Mouse (Mus musculus) urinary bladder, adult 2 months (tissue): ENCODE data around the gene Gm8108. TPM values are rescaled to one million over a fixed set of nuclear protein-coding genes. Genes with fewer than 3 reads are reported as not detected.
"Not testable (repeated sequence)": the region's sequence is repeated elsewhere in the genome, so short reads cannot be mapped to it uniquely, and the experiment has no call there.

ENCODE experiments used
- DNase-seq: peaks from one replicate; pipeline ENCODE4 v3.0.0; 2022; ENCODE audit warnings: low spot score
- polyA plus RNA-seq: library from polyadenylated mRNA; depleted of rRNA; stranded (reverse); fragments of >200 nt; gene quantifications from 2 replicates; pipeline ENCODE4 v1.2.3, GENCODE M21; 2012; rRNA removed

The Gm8108 gene
- 3.6 and 6.4 TPM in 2 replicates for polyA plus RNA-seq

- DNase-seq: not testable (repeated sequence)
These were observed at the start of gene Gm8108 for GRCm38 (mm10) chr14:4110426-4110825. Gm8108 (plus strand) TSS chr14:4110526.

GRCm38 (mm10) chr14:4083820-4084219 is 26.5 kb upstream of the Gm8108 start, which contains the start of gene Gm3115:
Gm3115 (plus strand) TSS chr14:4084120.
- DNase-seq: not testable (repeated sequence)

GRCm38 (mm10) chr14:4141646-4142045 is 31.3 kb downstream of the Gm8108 start:
- DNase-seq: not testable (repeated sequence)

- not testable (repeated sequence) for DNase-seq
These were observed 54.4 kb downstream of the Gm8108 start, which contains the start of gene Gm3127 for GRCm38 (mm10) chr14:4164730-4165129. Gm3127 (plus strand) TSS chr14:4165030.

GRCm38 (mm10) chr14:4182030-4182429 is 71.7 kb downstream of the Gm8108 start:
- DNase-seq: not testable (repeated sequence)

Other genes starting within 250 kb of the Gm8108 start
- not detected in 2 replicates for gene Gm2916, start 226.4 kb upstream of the Gm8108 start, polyA plus RNA-seq
- not detected in 2 replicates for gene Gm3029, start 178.8 kb upstream of the Gm8108 start, polyA plus RNA-seq
- 0.17 TPM in 1 of 2 replicates, not detected in the other for gene Gm3095, start 147.0 kb upstream of the Gm8108 start, polyA plus RNA-seq
- gene Gm3099, start 112.1 kb upstream of the Gm8108 start, polyA plus RNA-seq: not detected in 2 replicates
- gene Gm5796, start 86.6 kb upstream of the Gm8108 start, polyA plus RNA-seq: 0.19 and 0.26 TPM in 2 replicates
- not detected in 2 replicates for gene Gm3115, start 26.4 kb upstream of the Gm8108 start, polyA plus RNA-seq
- not detected in 2 replicates for gene Gm3127, start 54.5 kb downstream of the Gm8108 start, polyA plus RNA-seq
- gene Gm2974, start 72.0 kb downstream of the Gm8108 start, polyA plus RNA-seq: 0.09 and 0.11 TPM in 2 replicates
- not detected in 2 replicates for gene Gm3138, start 139.1 kb downstream of the Gm8108 start, polyA plus RNA-seq
- gene Gm3149, start 206.8 kb downstream of the Gm8108 start, polyA plus RNA-seq: not detected in 2 replicates
- gene 2610042L04Rik, start 224.2 kb downstream of the Gm8108 start, polyA plus RNA-seq: 0.04 TPM in 1 of 2 replicates, not detected in the other